Mouse (Mus musculus): ENCODE measurements at regions not wholly inside any gene's neighbourhood (a gene's known extent, or its start where the extent isn't known, plus 50 kb on each side); places are given as distances from the start of the nearest gene placed in this dataset.

DNA sequence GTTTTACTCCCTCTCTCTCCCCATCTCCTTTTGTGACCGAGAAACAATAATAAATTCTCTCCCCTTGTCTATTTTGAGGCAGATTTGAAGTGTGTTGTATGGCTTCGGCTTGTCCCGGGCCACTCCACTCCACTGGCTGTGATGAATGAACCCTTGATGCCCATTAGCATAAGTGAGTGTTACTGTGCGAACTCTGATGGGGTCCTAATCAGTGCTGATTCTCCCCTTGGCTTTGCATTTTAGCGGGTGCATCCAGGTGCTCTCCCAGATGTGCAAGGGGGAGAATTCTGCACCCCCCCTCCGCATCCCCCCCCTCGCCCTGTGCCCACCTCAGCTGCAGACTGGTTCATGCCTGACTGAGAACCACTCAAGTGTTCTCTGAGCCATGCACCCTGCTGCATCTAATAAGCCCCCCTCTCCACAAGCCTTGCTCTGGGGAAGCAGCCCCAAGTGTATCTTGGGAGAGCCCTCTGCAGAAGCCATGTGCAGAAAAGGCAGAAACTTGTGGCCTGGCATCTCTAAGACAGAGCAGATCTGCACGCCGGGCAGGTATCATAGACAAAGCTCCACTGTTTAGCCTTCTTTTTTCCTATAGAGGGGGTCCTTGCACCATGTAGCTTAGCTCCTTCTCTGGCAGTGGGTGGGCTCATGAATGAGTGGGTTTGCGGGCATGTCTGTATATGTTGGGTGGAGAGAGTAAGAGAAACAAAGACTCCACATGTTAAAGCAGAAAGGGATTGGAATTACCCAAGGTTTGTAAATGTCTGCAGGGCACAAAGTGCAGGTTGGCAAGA is 507.5 kb downstream of the Slc4a3 start:
- H3K9ac ChIP-seq, result no peak overlapping the region
- H3K4me1 ChIP-seq, result peaks cover 7% of the 10 kb centered on the region; the same call in 1 of the 2 replicates
- H3K9me3 ChIP-seq (replicated peaks), result no peaks in the 10 kb centered on the region
- no peak overlapping the region for H3K4me3 ChIP-seq (replicated peaks)
- ATAC-seq (ENCODE audit: insufficient number of reproducible peaks, low FRiP score, low TSS enrichment, low read depth), result no peak
- no peak overlapping the region for H3K4me2 ChIP-seq (replicated peaks)
- 71% methylated on average over 10 of the region's 10 CpGs for WGBS
- no peaks in the 10 kb centered on the region for H3K36me3 ChIP-seq
- H3K27ac ChIP-seq (replicated peaks), result no peak overlapping the region
- no peaks in the 10 kb centered on the region for H3K27me3 ChIP-seq

GRCm38 (mm10) chr1:76065783-76066182 is 519.7 kb downstream of the Slc4a3 start:
- H3K4me3 ChIP-seq (replicated peaks), result no peak overlapping the region
- H3K27me3 ChIP-seq, result no peaks in the 10 kb centered on the region
- H3K4me1 ChIP-seq, result no peaks in the 10 kb centered on the region
- no peak overlapping the region for H3K27ac ChIP-seq (replicated peaks)
- H3K9ac ChIP-seq, result no peak overlapping the region
- ATAC-seq (ENCODE audit: insufficient number of reproducible peaks, low FRiP score, low TSS enrichment, low read depth), result no peak
- H3K4me2 ChIP-seq (replicated peaks), result no peak overlapping the region
- 45% methylated on average over 6 of the region's 6 CpGs for WGBS
- H3K9me3 ChIP-seq (replicated peaks), result no peaks in the 10 kb centered on the region
- no peaks in the 10 kb centered on the region for H3K36me3 ChIP-seq

- no peak overlapping the region for H3K9ac ChIP-seq
- ATAC-seq (ENCODE audit: insufficient number of reproducible peaks, low FRiP score, low TSS enrichment, low read depth), result no peak
- no peak overlapping the region for H3K27ac ChIP-seq (replicated peaks)
- no peak overlapping the region for H3K4me3 ChIP-seq (replicated peaks)
- no peaks in the 10 kb centered on the region for H3K36me3 ChIP-seq
- H3K4me2 ChIP-seq (replicated peaks), result no peak overlapping the region
- no peaks in the 10 kb centered on the region for H3K9me3 ChIP-seq (replicated peaks)
- no peaks in the 10 kb centered on the region for H3K27me3 ChIP-seq
- H3K4me1 ChIP-seq, result no peaks in the 10 kb centered on the region
- WGBS, result 58% methylated on average over 16 of the region's 16 CpGs
Measured at GRCm38 (mm10) chr1:76070831-76071321, 524.8 kb downstream of the Slc4a3 start.

DNA sequence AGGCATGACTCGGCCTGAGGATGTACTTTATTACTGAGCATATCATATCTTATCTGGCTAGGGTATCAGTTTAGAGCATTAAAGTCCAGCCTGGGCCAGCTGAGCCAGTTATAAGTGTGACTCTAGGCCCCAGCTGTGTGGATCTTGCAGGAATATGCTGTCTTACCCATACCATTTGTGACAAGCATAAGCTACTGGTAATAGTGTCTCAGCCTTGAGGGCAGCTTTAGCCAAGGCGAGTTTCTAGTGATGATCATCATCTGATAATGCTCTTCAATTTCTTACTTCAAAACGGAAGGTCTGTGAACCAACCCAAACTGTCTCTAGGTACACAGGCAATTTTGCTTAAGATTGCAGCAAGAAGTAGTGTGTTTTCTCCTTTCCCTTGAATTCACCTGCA is 529.1 kb downstream of the Slc4a3 start:
- no peaks in the 10 kb centered on the region for H3K4me1 ChIP-seq
- WGBS, result 45% methylated on average over 3 of the region's 3 CpGs
- ATAC-seq (ENCODE audit: insufficient number of reproducible peaks, low FRiP score, low TSS enrichment, low read depth), result no peak
- no peaks in the 10 kb centered on the region for H3K36me3 ChIP-seq
- no peak overlapping the region for H3K27ac ChIP-seq (replicated peaks)
- no peak overlapping the region for H3K9ac ChIP-seq
- no peaks in the 10 kb centered on the region for H3K27me3 ChIP-seq
- H3K9me3 ChIP-seq (replicated peaks), result no peaks in the 10 kb centered on the region
- H3K4me2 ChIP-seq (replicated peaks), result no peak overlapping the region
- H3K4me3 ChIP-seq (replicated peaks), result no peak overlapping the region

DNA sequence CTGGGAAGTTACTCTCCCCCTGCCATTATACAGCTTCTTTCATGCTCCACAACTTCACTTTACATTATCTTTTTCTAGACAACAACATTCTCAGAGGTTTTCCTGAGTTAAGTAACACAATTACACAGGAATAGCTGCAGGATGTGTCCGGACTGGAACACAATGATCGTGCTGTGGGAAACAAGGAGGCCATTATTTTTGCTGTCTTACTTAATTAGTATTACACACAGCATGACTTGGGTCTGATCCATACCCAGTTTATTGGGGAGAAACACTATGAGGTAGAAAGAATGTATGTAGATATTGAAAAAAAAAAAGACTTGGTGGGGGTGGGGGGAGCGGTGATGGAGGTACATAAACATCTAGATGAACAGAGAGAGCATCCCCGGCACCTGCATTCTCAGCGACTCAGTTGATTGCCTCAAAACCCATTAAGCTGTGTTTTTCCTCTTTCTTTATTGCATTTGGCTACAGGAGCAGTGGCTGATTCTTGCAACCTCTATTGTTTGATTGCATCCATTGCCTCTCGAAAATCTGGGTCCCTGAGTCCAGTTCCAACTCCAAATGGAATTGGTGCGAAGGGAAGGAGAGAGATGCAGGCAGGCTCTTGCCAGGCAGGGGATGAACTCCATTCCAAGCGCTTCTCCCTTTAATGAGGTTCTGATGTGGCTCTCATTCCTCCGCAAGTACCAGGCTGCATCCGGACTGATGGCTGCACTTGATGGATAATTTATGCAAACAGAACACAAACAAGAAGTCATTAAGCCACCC is 529.8 kb downstream of the Slc4a3 start:
- Histone ChIP-seq H3K9ac (no peak overlapping the region), H3K4me2 (replicated peaks) (no peak overlapping the region), H3K4me3 (replicated peaks) (no peak overlapping the region), H3K27me3 (no peaks in the 10 kb centered on the region), H3K27ac (replicated peaks) (no peak overlapping the region), H3K36me3 (no peaks in the 10 kb centered on the region), H3K9me3 (replicated peaks) (no peaks in the 10 kb centered on the region), H3K4me1 (no peaks in the 10 kb centered on the region)
- ATAC-seq (ENCODE audit: insufficient number of reproducible peaks, low FRiP score, low TSS enrichment, low read depth), result no peak
- 42% methylated on average over 10 of the region's 10 CpGs for WGBS

DNA sequence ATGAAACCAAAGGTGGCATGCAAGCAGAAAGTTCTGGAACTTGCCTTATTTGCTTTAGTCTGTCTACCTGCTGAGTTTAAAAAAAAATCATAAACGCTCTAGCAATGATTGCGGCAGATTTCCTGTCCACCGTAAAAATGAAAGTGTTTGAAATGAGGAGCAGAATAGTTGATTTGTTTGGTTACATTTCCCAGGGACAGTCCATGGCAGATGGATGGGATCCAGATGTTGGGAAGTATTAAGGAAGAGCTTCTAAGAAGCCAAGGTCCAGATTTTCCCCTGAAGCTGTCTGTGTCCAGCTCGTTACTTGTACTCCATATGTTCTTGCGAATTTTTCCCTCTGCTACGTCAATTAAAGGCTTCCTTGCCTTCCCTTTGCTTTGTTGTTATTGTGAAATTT is 534.2 kb downstream of the Slc4a3 start:
- no peaks in the 10 kb centered on the region for H3K36me3 ChIP-seq
- H3K9me3 ChIP-seq (replicated peaks), result no peaks in the 10 kb centered on the region
- no peak for ATAC-seq (ENCODE audit: insufficient number of reproducible peaks, low FRiP score, low TSS enrichment, low read depth)
- no peak overlapping the region for H3K9ac ChIP-seq
- H3K4me3 ChIP-seq (replicated peaks), result no peak overlapping the region
- H3K4me2 ChIP-seq (replicated peaks), result no peak overlapping the region; the same call in 1 of the 2 replicates
- H3K4me1 ChIP-seq, result no peaks in the 10 kb centered on the region
- H3K27ac ChIP-seq (replicated peaks), result 0 out of 2 replicates have a peak overlapping the region, but pooled peaks have one; percentile 17
- WGBS, result 42% methylated on average over 6 of the region's 6 CpGs
- H3K27me3 ChIP-seq, result no peaks in the 10 kb centered on the region

- no peak overlapping the region for H3K4me2 ChIP-seq (replicated peaks)
- no peaks in the 10 kb centered on the region for H3K4me1 ChIP-seq
- H3K9me3 ChIP-seq (replicated peaks), result no peaks in the 10 kb centered on the region
- no peak overlapping the region for H3K9ac ChIP-seq
- no peak overlapping the region for H3K27ac ChIP-seq (replicated peaks)
- 55% methylated on average over 4 of the region's 4 CpGs for WGBS
- H3K27me3 ChIP-seq, result no peaks in the 10 kb centered on the region
- no peak overlapping the region for H3K4me3 ChIP-seq (replicated peaks)
- peak; percentile 67; the same call in 1 of the 2 replicates for ATAC-seq (ENCODE audit: insufficient number of reproducible peaks, low FRiP score, low TSS enrichment, low read depth)
- no peaks in the 10 kb centered on the region for H3K36me3 ChIP-seq
Measured at GRCm38 (mm10) chr1:76081700-76082099, 535.6 kb downstream of the Slc4a3 start.

DNA sequence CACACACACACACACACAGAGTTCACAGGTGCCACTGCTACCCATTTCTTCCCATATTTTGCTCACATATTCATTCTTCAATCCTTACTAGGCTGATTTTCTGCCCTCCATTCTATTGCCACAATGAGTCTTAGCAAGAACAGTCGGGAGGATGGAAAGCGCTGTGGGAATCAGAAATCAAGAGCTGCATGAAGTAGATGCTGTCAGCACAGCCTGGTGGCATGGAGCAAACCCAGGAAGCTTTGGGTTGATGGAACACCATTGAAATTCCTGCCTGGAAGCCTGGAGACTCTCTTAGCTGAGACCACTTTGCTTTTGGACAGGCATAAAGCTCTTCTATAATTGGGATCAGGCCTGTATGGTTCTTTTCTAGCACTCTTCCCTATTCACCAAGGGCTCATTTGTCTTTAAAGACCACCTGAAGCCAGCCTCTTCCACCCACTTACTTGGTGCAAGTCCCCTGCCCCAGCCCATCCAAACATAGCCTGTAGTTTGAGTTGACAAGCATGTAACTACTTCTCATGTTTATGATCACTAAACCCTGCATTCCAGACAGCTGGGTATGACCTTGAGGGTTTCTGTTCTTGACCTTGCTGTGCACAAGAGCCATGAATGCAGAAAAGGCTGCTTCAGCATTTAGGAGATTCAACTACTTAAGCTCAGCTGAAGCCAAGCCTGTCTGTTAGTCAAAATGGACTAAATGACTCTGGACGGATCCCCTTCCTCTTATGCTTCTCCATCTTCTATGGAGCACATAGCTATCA is 537.4 kb downstream of the Slc4a3 start:
- Histone ChIP-seq H3K9ac (no peak overlapping the region), H3K36me3 (no peaks in the 10 kb centered on the region), H3K27ac (replicated peaks) (no peak overlapping the region), H3K9me3 (replicated peaks) (no peaks in the 10 kb centered on the region), H3K4me2 (replicated peaks) (no peak overlapping the region), H3K4me3 (replicated peaks) (no peak overlapping the region), H3K27me3 (no peaks in the 10 kb centered on the region), H3K4me1 (no peaks in the 10 kb centered on the region)
- ATAC-seq (ENCODE audit: insufficient number of reproducible peaks, low FRiP score, low TSS enrichment, low read depth), result no peak
- 89% methylated on average over 3 of the region's 3 CpGs for WGBS

DNA sequence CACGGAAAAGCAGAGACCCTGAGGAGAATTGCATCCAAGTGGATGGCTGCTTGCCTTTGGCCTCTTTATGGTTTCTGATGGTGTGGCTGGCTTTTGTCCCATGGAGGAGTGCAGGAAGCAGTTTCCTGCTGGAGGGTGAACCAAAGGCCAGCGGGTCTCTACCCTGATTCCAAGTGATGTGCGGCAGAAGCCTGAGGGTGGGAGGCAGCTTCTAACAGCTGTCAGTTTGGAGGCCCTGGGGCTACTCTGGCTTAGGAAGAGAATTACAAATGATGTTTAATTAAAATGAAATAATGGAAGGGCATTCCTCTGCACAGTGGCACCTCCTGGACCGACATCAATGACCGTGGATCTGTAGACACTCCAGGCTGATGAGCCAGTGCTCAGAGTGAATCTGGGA is 545.0 kb downstream of the Slc4a3 start:
- Histone ChIP-seq H3K9ac (no peak overlapping the region), H3K4me1 (no peaks in the 10 kb centered on the region), H3K9me3 (replicated peaks) (no peaks in the 10 kb centered on the region), H3K4me2 (replicated peaks) (no peak overlapping the region), H3K4me3 (replicated peaks) (no peak overlapping the region), H3K27ac (replicated peaks) (no peak overlapping the region), H3K27me3 (no peaks in the 10 kb centered on the region), H3K36me3 (no peaks in the 10 kb centered on the region)
- 32% methylated on average over 5 of the region's 5 CpGs for WGBS
- no peak for ATAC-seq (ENCODE audit: insufficient number of reproducible peaks, low FRiP score, low TSS enrichment, low read depth)

DNA sequence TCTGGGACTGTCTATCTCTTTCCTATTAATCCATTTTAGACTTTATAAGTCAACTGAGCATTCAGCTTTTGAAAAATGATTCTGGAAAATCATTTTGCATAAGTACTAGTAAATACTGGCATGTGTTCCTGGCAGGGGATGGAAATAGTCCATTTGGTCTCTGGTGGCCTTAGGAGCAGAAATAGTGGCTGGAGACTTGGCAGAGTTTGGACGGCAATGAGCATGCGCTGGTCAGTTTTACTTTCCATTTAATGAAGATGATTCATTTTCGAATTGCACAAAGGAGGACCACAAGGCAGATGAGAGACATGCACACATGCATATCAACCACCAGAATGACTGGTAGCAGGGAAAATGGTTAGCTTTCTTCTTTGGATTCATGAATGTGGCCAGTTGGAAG is 567.2 kb downstream of the Slc4a3 start:
- Histone ChIP-seq H3K9me3 (replicated peaks) (no peaks in the 10 kb centered on the region), H3K36me3 (no peaks in the 10 kb centered on the region), H3K4me3 (replicated peaks) (no peak overlapping the region), H3K4me2 (replicated peaks) (no peak overlapping the region), H3K4me1 (no peaks in the 10 kb centered on the region), H3K27me3 (no peaks in the 10 kb centered on the region), H3K9ac (no peak overlapping the region), H3K27ac (replicated peaks) (no peak overlapping the region)
- ATAC-seq (ENCODE audit: insufficient number of reproducible peaks, low FRiP score, low TSS enrichment, low read depth), result no peak
- WGBS, result 86% methylated on average over 3 of the region's 3 CpGs

DNA sequence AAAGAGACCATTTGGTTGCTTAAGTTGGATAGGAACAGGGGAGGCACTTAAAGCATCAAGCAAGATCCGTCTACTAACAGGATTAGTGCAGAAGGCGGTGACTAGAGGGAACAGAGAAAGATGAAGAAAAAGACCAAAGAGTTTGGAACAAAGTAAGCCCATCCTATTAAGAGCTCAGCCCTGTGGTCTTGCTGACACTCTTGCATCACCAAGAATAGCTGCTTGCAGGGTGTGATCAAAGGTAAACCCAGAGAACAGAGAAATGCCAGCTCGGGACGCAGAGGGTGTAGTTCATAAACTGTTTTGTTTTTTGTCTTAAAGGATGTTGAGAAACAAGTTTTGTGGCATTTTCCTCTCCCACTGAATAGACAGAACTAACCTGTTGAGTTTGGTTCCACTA is 574.8 kb downstream of the Slc4a3 start:
- Histone ChIP-seq H3K27ac (replicated peaks) (no peak overlapping the region), H3K4me3 (replicated peaks) (no peak overlapping the region), H3K27me3 (no peaks in the 10 kb centered on the region), H3K9ac (no peak overlapping the region), H3K36me3 (no peaks in the 10 kb centered on the region), H3K4me2 (replicated peaks) (no peak overlapping the region), H3K4me1 (no peaks in the 10 kb centered on the region), H3K9me3 (replicated peaks) (no peaks in the 10 kb centered on the region)
- ATAC-seq (ENCODE audit: insufficient number of reproducible peaks, low FRiP score, low TSS enrichment, low read depth), result no peak
- WGBS, result 64% methylated on average over 4 of the region's 4 CpGs
